Mouse (Mus musculus) E14TG2a.4 (cell line): ENCODE results near the gene Akap1.

Experiments used
- H3K27me3 ChIP-seq: 2 replicates; pipeline ENCODE4 v1.6.1; 2014; ENCODE audit warnings: low read length, control low read depth; ENCODE audit not compliant: insufficient read depth
- H3K36me3 ChIP-seq: 2 replicates; pipeline ENCODE4 v1.6.1; 2014; ENCODE audit warnings: low read length, control low read depth; ENCODE audit not compliant: insufficient read depth
- H3K4me1 ChIP-seq: replicated peaks from 2 replicates; pipeline ENCODE4 v1.6.1; 2014; ENCODE audit warnings: low read depth, low read length, control low read depth
- H3K4me3 ChIP-seq: replicated peaks from 2 replicates; pipeline ENCODE4 v1.5.1; 2014; ENCODE audit warnings: mild to moderate bottlenecking, low read length
- H3K9me3 ChIP-seq: 2 replicates; pipeline ENCODE4 v1.6.1; 2014; ENCODE audit warnings: low read length, control low read depth
- CTCF ChIP-seq: conservative IDR thresholded peaks from 2 replicates; pipeline ENCODE4 v1.5.1; 2014; ENCODE audit warnings: low read length
- NANOG ChIP-seq: IDR thresholded peaks from 2 replicates; pipeline ENCODE4 v1.6.1; 2014; ENCODE audit warnings: borderline replicate concordance, low read length, mixed read lengths
- POU5F1 ChIP-seq: IDR thresholded peaks from 2 replicates; pipeline ENCODE4 v1.6.1; 2014; ENCODE audit warnings: low read length, borderline replicate concordance

The Akap1 gene

GRCm38 (mm10) chr11:88849732-88850131 is 14.7 kb downstream of the Akap1 start:
- TF ChIP-seq NANOG (no peak), POU5F1 (no peak), CTCF (no peak; the same call in 1 of the 2 replicates)
- Histone ChIP-seq H3K4me1 (peaks cover 95% of the 10 kb centered on the region), H3K27me3 (no peaks in the 10 kb centered on the region), H3K36me3 (peaks cover 62% of the 10 kb centered on the region), H3K9me3 (no peaks in the 10 kb centered on the region), H3K4me3 (no peak overlapping the region)

- Histone ChIP-seq H3K4me1 (peaks cover 96% of the 10 kb centered on the region), H3K4me3 (no peak overlapping the region), H3K36me3 (peaks cover 66% of the 10 kb centered on the region), H3K9me3 (no peaks in the 10 kb centered on the region), H3K27me3 (no peaks in the 10 kb centered on the region)
- no peak for TF ChIP-seq POU5F1
- no peak for TF ChIP-seq NANOG
- TF ChIP-seq CTCF: no peak
Measured at GRCm38 (mm10) chr11:88849284-88849683, 15.1 kb downstream of the Akap1 start.

- Histone ChIP-seq H3K4me3 (no peak overlapping the region), H3K36me3 (peaks cover 73% of the 10 kb centered on the region), H3K27me3 (no peaks in the 10 kb centered on the region), H3K4me1 (peaks cover 96% of the 10 kb centered on the region), H3K9me3 (no peaks in the 10 kb centered on the region)
- TF ChIP-seq NANOG: no peak
- peak; percentile 88 for TF ChIP-seq CTCF
- no peak for TF ChIP-seq POU5F1
Measured at GRCm38 (mm10) chr11:88848590-88848989, 15.8 kb downstream of the Akap1 start.

- peaks cover 71% of the 10 kb centered on the region for H3K36me3 ChIP-seq
- H3K4me3 ChIP-seq: no peak overlapping the region
- H3K27me3 ChIP-seq: no peaks in the 10 kb centered on the region
- H3K9me3 ChIP-seq: no peaks in the 10 kb centered on the region
- TF ChIP-seq CTCF (no peak), POU5F1 (no peak), NANOG (no peak)
- peaks cover 94% of the 10 kb centered on the region for H3K4me1 ChIP-seq
Measured at GRCm38 (mm10) chr11:88847281-88848006, 16.9 kb downstream of the Akap1 start.

GRCm38 (mm10) chr11:88844384-88844783 is 20.0 kb downstream of the Akap1 start:
- Histone ChIP-seq H3K4me1 (peaks cover 98% of the 10 kb centered on the region), H3K4me3 (peak overlapping the region; percentile 51; the same call in 1 of the 2 replicates), H3K36me3 (peaks cover 78% of the 10 kb centered on the region), H3K27me3 (no peaks in the 10 kb centered on the region), H3K9me3 (no peaks in the 10 kb centered on the region)
- TF ChIP-seq NANOG (no peak), CTCF (no peak), POU5F1 (no peak)

GRCm38 (mm10) chr11:88843305-88843704 is 21.1 kb downstream of the Akap1 start:
- Histone ChIP-seq H3K27me3 (no peaks in the 10 kb centered on the region), H3K9me3 (no peaks in the 10 kb centered on the region), H3K4me1 (peaks cover 98% of the 10 kb centered on the region), H3K4me3 (peak overlapping the region; percentile 51), H3K36me3 (peaks cover 83% of the 10 kb centered on the region)
- TF ChIP-seq NANOG (no peak), POU5F1 (no peak), CTCF (no peak)

- H3K27me3 ChIP-seq: no peaks in the 10 kb centered on the region
- no peaks in the 10 kb centered on the region for H3K9me3 ChIP-seq
- H3K36me3 ChIP-seq: peaks cover 88% of the 10 kb centered on the region
- TF ChIP-seq CTCF (no peak), NANOG (no peak), POU5F1 (no peak)
- peak overlapping the region; percentile 55 for H3K4me3 ChIP-seq
- peaks cover 98% of the 10 kb centered on the region for H3K4me1 ChIP-seq
Measured at GRCm38 (mm10) chr11:88842315-88842975, 21.9 kb downstream of the Akap1 start.

GRCm38 (mm10) chr11:88841406-88841805 is 23.0 kb downstream of the Akap1 start:
- no peaks in the 10 kb centered on the region for H3K27me3 ChIP-seq
- H3K4me3 ChIP-seq: no peak overlapping the region
- no peak for TF ChIP-seq POU5F1
- TF ChIP-seq CTCF: no peak
- no peak for TF ChIP-seq NANOG
- H3K9me3 ChIP-seq: no peaks in the 10 kb centered on the region
- peaks cover 98% of the 10 kb centered on the region for H3K4me1 ChIP-seq
- peaks cover 94% of the 10 kb centered on the region for H3K36me3 ChIP-seq
